Mouse (Mus musculus) left cerebral cortex, adult 8-10 months (tissue): ENCODE measurements around the gene Gtf3c1. TPM values are rescaled to one million over a fixed set of nuclear protein-coding genes. Genes with fewer than 3 reads are reported as not detected.

ENCODE experiments used
- DNase-seq, 2 experiments: peaks; one replicate each; pipeline ENCODE4 v3.0.0; 2022; ENCODE audit warnings: low spot score in 2 of 2
- total RNA-seq, 4 experiments: library from RNA; stranded (reverse); gene quantifications; 2 replicates each; pipeline ENCODE4 v1.2.4; 2022

Gene Gtf3c1
- total RNA-seq, 4 experiments from 2014 or later = 94.0 to 105 (median 102) TPM

DNA sequence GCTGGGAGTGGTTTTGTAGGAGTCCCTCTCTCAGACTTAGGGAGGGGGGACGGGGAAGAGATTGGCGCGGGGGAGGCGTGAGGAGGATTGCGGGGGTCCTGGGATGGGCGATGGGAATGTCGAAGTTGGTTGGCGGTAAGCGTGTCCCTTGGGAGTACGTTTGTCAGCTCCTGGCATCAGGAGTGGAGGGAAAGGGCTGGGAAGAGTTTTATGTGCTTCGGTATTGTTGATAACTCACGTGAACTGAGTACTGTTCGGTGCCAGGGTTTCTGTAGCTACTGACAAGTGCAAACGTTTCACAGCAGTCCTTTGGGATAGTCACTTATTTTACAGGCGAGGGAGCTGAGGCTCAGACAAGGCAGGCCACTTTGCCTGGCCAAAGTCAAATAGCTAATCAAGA is 520 bp upstream of the Gtf3c1 start:
- DNase-seq = no peak

DNA sequence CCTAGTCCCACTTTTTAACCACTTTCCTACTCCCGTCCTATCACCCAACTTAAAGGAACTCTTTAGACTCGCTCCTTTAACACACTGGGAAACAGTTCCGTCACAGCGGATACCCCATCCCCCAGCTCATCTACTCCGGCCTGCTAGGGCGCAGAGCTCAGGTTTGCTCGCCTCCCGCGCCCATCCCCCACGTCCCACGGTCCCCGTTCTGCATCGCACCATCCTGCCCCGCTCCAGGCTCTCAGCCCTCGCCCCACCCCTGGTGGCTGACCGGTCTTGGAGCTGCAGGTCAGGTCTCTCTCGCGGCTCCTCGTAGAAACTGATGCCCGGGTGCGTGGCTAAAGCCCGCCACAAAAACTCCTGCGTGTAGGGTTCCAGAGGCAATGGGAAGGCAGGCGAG is 394 bp downstream of the Gtf3c1 start:
- DNase-seq = peak; percentile 44 to 51

DNA sequence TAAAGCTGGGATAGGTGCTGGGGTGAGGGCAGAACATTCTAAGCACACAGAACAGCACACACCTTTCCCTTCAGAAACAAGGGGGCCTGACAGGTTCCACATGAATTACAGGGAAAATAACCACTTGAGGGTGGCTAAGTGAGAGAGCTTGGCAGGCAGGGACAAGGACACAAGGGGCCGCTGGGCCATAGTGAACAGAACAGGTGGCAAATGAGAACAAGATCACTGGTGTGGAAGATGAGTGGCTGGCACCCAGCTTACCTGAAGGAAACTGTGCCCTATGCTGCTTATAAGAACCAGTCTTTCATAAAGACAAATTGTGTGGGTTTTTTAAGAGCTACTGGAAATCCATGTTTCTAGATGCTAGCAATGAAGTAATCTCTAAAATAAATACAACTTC is 4.8 kb downstream of the Gtf3c1 start:
- no peak for DNase-seq

DNA sequence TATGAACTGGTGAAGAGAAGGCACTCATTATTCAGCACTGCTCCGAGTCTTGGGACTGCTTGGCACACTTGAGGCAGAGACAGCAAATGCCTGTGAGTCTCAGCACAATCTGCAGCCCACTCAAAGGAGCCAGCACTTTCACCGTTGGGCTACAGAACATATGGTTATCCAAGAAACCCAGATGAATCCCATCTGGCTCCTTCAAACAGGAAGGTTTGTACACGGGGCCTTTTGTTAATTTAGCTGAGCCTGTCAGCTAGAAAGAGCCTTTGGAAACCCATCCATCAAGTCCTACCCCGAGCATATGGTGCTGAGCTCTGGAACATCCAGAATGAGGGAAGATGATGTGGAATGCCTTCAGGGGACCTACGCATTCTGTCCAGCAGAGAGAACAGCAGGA is 13.5 kb downstream of the Gtf3c1 start:
- peak in 1 of 2 experiments; percentile 83 for DNase-seq

DNA sequence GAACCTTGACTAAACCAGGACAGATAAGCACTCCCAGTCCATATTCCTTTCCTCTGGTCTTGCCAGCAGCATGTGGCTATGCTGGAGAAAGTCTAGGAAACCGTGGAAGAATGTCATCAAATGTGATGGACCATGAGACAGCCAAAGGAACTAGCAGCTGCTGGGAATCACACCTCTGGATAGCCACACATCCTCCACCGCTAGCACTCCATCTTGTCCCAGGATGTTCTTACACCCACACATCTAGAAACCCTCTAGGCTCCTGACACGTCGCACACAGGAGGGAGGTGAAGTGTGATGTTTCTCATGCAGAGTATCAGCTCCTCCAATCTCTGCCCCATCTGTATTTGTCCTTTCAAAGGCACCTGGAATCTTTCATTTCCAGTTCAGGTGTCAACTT is 17.1 kb downstream of the Gtf3c1 start:
- peak in 1 of 2 experiments; percentile 54 for DNase-seq

DNA sequence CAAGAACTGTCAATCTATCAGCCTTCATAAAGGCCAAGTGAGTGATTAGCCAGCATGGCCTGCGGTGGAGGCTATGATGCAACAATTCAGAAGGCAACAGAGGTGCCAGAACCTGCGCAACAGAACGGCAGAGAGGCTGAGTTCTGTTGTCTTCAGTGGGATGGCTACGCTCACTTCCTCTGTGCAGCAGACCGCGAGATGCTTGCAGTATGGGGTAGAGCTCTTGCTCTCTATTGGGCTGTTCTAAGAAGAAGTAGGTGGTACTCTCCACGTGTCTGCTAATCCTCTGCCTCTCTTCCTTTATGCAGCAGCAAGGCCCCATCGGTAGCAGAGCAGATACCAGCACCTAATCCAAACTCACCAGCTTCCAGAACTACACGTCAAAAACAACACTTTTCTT is 27.6 kb downstream of the Gtf3c1 start:
- no peak for DNase-seq

DNA sequence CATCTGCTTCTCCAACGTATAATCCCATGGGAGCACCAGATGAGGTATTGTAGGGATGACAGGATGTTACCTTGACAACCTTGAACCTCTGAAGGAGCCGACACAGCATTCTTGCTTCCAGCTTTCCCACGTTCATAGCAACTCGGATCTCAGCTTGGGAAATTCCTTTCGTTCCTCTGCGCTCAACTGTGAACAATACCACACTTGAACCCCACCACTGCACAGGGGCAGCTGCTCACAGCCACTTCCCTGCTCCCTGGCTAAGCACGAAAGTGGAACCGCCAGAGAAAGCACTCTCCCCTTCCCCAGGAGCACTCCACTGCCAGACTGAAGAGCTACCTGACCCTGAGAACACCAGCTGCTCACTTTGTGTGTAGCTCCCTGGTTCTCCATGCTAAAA is 28.8 kb downstream of the Gtf3c1 start:
- no peak for DNase-seq

DNA sequence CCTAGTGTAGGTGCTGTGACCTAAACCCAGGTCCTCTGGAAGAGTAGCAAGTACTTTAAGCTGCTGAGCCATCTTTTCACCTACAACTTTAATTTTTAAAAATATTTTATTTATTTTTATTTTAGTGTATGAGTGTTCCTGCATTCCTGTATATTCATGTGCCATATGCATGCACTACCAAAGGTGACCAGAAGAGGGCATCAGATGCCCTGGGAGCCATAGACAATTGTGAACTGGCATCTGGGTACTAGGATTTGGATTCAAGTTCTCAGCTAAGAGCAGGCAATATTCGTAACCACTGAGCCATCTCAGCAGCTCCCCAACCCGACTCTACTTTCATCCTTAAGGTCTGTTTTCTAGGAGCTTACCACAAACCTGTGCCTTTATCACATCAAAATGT is 32.7 kb downstream of the Gtf3c1 start:
- DNase-seq = no peak

DNA sequence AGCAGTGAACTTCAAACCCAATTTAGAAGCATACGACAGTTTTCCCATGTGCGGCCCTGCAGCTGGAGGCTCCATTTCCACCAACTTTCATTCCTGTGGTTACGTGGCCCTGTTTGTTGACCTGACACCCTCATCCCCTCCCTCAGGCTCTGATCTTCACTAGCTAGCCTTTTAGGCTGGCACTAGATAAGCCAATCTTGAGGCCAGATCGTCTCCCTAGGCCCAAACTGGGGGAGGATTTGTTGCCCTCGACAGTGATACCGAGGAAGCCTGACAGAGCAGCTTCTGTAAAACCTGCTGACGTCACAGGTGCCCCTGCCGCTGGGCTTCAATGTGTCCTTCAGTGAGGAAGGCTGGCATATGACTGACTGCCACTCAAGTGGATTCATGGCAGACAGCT is 36.2 kb downstream of the Gtf3c1 start:
- DNase-seq = no peak

DNA sequence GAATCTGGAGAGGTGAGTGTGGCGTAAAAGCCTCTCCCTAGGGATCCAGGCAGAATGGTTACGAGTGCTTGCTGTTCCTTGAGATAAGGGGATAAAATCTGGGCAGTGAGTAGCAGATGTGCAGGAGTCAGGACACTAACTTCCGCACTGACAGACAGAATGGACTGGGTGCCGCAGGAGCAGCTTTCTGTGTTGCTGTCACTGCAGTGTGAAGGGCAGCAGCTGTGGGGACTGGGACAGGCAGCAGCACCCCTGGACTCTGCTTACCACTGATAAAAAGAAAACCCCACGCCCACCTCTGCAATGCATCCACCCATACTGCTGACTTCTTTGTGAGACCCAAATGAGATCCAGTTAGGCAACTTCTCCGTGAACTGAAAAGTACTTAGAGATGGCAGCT is 36.7 kb downstream of the Gtf3c1 start:
- no peak for DNase-seq

DNA sequence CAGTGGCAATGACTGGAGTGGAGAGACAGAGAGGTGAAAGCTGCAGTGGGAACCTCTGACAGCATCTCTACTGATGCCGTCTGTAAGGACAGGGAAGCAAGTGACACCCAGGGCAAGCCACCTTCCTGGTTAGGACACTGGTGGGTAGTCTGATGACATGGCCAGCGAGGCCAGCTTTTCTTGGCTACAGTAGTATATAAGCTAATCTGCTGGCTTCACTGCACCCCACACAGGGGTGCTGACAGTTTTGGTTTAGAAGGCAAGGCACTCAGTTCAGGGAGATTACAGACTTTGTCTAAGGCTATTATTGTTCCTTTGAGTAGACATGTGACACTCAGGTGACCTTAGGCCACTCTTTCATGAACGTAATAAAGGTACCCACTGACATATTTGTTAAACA is 43.9 kb downstream of the Gtf3c1 start:
- no peak for DNase-seq

DNA sequence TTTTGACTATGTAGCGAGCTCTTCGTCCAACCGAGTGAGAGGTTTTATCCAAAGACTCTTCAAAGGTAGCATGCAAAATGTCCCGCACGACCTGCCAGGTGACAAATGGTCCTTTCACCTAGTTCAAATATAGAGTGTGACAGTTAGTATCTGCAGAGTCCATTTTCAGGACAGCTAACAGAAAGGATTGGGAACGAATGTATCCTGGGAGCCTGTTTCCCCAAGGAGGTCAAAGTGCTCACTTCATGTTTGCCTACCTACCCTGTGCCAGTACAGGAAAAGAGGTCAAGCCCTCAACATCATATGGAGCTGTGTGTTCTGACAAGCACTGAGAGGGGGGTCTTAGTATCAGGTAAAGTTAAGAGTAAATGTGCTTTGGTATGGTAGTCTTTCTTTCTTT is 50.1 kb downstream of the Gtf3c1 start:
- DNase-seq = no peak

DNA sequence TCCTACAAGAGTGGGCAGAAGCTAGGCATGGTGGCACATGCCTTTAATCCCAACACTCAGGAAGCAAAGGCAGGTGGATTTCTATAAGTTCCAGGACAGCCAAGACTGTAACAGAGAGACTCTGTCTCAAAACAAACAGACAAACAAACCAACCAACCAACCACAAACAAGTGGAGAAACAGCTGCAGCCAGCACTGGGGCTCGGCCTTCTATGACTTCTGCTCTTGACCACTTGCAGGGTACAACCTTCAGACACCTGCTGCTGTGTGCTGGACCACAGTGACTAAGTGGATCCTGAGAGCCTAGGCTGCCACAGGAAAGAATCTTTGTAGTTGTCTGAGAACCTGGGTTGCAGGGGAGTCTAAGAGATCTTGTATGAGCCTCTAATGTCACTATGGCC is 58.6 kb downstream of the Gtf3c1 start:
- DNase-seq = no peak

DNA sequence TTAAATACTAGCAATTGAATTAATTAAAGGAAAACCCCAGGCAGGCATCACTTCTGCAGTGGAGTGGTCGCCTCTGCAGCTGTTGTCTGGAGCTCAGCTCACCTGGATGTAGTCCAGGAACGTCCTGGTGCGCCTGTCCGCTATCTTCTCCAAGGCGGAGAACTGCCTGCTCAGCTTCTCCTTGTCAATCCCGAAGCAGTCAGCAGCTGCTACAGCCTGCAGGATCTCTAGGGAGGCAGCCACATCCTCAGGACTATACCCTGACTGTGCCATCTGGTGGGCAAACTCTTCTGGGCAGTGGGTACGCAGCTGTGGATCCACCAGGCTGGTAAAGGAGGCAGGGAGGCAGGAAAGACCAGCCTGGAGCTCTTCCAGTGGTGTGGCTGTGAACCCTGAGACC is 62.2 kb downstream of the Gtf3c1 start:
- no peak for DNase-seq

DNA sequence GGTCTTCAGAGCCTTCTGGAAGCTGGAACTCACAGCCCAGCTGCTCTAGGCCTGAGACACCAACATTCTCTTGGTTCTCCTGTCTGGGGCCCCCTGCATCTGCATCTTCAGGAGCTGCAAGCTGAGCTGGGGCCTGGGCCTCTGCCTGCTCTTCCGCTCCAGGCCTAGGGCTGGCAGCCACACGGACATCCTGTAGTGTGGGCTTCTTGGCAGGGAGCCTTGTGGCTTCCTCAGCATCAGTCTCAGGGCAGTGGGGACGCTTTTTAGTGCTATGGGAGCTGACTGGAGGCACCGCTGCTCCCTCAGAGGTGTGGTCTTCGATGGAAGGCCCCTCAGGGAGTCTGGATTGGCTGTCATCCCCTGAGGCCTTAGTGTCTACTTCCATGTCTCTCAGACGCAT is 63.7 kb downstream of the Gtf3c1 start:
- no peak for DNase-seq

DNA sequence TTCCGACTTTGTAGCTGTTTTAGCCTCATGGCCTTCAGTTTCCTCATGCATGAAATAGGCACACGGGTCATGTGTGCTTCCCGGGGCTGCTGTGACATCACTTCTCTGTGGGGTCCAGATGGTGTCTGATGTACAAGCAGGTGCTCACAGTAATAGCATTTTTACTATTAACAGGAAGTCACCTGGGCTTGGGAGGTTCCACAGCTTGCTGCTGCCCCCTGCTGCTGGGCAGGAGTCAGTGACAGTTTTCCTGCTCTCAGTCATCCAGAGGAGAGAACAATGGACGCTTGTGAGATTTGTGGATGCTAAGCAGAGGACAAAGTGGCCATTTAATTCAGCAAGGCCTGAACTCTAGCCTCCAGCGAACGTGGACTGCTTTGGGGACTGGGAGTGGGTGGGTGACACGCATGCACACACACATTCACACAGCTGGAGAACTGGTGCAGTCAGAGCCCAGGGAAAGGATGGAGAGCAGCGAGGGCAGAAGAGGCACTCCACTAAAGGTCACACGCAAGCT is 68.7 kb downstream of the Gtf3c1 start:
- peak; percentile 47 to 58 for DNase-seq

DNA sequence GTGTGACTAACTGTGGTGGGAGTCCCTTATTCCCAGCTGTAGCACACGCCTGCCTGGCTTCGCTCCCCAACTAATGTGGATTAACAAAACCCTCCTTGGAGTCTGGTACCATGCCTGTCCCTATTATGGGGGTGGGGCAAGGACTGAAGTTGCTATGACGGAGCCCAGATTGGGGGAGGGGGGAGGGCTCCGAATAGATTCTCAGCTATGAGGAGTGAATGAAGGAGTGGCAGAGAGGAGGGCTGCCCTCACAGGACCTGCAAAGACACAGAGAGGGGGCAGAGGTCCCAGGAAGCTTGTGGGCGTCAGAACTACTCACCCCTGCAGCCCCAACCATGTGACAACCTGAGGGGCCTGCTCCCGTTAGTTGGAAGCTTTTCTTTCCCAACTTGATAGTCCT is 69.2 kb downstream of the Gtf3c1 start:
- no peak for DNase-seq

DNA sequence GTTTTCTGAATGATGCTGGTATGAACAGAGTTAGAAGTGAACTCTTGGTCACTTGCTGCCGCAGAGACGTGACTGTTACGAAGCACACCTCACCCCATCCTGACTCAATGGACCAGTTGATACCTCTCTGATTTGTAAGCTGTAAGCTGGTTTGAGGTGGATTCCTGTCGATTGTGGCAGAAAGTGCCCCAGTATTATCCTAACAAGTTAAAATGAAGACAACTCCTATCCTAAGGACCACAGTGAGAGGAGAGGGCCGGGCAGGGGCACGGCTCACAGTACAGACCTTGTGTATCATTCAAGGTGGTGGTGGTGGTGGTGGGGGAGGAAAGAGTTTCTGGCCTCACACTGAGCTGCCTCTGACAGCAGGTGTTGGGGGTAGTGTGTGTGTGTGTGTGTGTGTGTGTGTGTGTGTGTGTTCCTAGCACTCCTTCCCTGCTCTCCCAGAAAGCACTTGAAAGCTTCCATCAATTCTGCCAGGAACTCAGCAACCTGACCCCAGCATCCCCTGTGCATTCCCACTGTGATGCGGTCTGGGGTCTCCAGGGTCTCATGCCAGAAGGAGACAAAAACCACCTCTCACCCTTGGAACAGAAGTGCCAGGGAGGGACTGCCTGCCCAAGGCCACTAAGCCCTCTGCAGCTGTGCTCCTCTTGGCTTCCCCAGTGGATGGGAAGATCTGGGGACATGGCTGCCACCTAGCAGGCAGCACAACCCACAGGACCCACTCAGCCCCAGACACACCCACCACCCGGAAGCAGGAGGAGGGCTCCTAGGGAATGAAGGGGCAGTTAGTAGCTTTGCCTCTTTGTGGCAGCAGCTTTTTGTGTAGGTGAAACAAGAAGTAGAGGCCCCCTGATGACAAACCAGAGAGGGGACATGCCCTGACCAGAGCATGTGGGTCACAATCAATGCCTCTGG is 70.1 kb downstream of the Gtf3c1 start:
- DNase-seq = no peak

DNA sequence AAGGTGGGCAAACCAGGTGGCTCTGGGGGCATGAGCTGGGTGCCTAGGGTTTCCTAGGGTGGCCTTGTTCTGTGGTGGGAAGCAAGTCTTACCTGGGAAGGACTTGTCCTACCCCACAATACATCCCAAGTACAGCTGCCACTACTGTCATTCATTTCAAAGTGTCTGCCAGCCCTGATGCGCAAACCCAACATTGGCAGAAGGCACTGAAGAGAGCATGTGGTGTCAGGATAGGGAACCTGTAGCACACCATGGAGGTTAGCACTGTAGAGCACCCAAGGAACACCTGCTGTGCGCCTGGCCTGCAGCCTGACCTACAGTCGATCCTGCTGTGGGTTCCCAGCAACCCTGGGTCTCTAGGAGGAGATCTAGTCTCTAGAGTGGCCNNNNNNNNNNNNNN is 76.6 kb downstream of the Gtf3c1 start:
- no peak for DNase-seq

DNA sequence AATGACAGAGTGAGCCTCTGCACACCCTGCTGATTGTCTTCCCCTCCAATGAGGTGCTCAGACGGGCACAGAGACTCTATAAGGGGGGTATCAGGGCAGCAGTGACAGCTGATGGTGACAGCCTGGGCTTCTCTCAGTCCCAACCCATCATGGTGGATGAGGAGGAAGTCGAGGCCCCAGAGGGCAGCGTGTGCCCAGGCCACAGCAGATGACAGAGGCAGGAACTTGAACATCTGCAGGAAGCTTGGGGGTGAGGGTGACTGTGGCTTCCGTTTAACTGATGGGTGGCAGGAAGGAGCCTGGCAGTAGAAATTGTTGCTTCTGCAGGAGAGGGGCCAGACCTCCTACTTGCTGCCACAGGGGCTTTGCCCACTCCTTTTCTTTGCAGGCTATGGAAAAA is 77.3 kb downstream of the Gtf3c1 start:
- DNase-seq = no peak

DNA sequence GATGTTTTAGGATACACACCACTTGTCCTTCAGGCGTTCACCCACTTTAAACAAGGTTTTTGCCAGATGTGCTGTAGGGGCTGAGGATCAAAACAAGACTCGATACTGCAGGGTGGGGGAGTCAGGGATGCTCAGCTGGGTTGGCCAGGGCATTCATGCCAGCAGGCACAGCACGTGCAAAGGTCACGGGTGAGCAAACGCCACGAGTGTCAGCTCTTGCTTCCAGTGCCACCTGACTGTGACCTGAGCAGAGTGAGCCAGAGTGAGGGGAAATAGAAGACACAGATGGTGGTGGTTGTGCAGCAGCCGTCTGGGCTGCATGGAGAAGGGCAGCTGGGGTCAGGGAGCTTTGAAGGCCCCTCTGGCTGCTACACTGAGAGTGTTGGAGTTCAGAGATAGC is 81.8 kb downstream of the Gtf3c1 start:
- DNase-seq = no peak

DNA sequence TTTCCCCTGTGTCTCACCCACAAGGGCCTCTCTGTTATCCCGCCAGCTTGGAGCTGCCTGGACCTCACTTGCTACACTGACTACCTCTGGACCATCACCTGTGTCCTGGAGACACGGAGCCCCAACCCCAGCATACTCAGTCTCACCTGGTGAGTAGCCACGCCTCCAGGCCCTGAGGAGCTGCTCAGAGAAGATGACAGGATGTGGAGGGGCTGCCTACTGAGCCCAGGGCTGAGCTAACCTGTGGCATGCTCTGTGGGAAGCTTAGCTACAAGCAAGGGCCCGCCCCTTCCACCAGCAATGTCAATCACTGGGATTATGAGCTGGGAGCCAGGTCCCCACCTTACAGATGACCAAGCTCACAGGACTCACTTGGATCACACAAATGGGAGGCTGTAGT is 82.4 kb downstream of the Gtf3c1 start:
- no peak for DNase-seq
